Mouse (Mus musculus): ENCODE results near the gene Ddb1.

Gene Ddb1

GRCm38 (mm10) chr19:10661373-10661772, 56.2 kb downstream of the Ddb1 start:
- DNase-seq (ENCODE audit: low read depth, low spot score) = no peak

- DNase-seq (ENCODE audit: low read depth, low spot score) = no peak
Observed at GRCm38 (mm10) chr19:10661919-10662318, 56.8 kb downstream of the Ddb1 start.

- no peak for DNase-seq (ENCODE audit: low read depth, low spot score)
Observed at GRCm38 (mm10) chr19:10662665-10663064, 57.5 kb downstream of the Ddb1 start.

GRCm38 (mm10) chr19:10665093-10665492, 60.0 kb downstream of the Ddb1 start:
- DNase-seq (ENCODE audit: low read depth, low spot score) = no peak

GRCm38 (mm10) chr19:10665499-10665898, 60.4 kb downstream of the Ddb1 start:
- DNase-seq (ENCODE audit: low read depth, low spot score) = peak; percentile 84

GRCm38 (mm10) chr19:10671319-10671718, 66.2 kb downstream of the Ddb1 start:
- DNase-seq (ENCODE audit: low read depth, low spot score) = no peak

- DNase-seq (ENCODE audit: low read depth, low spot score) = no peak
Observed at GRCm38 (mm10) chr19:10671854-10672417, 66.8 kb downstream of the Ddb1 start.

GRCm38 (mm10) chr19:10673275-10673674, 68.1 kb downstream of the Ddb1 start:
- no peak for DNase-seq (ENCODE audit: low read depth, low spot score)

GRCm38 (mm10) chr19:10676656-10677055, 71.5 kb downstream of the Ddb1 start:
- no peak for DNase-seq (ENCODE audit: low read depth, low spot score)

GRCm38 (mm10) chr19:10677915-10678771, 73.0 kb downstream of the Ddb1 start, which contains the start of gene Pga5:
Gene Pga5, minus strand, starts transcription at chr19:10678071.
- DNase-seq (ENCODE audit: low read depth, low spot score) = peak; percentile 93

- no peak for DNase-seq (ENCODE audit: low read depth, low spot score)
Observed at GRCm38 (mm10) chr19:10678772-10679067, 73.6 kb downstream of the Ddb1 start.

All from 3T3-L1 (cell line).